Comparison of ENCODE assay signal across 8 mouse cellular contexts in the genomic region with DNA sequence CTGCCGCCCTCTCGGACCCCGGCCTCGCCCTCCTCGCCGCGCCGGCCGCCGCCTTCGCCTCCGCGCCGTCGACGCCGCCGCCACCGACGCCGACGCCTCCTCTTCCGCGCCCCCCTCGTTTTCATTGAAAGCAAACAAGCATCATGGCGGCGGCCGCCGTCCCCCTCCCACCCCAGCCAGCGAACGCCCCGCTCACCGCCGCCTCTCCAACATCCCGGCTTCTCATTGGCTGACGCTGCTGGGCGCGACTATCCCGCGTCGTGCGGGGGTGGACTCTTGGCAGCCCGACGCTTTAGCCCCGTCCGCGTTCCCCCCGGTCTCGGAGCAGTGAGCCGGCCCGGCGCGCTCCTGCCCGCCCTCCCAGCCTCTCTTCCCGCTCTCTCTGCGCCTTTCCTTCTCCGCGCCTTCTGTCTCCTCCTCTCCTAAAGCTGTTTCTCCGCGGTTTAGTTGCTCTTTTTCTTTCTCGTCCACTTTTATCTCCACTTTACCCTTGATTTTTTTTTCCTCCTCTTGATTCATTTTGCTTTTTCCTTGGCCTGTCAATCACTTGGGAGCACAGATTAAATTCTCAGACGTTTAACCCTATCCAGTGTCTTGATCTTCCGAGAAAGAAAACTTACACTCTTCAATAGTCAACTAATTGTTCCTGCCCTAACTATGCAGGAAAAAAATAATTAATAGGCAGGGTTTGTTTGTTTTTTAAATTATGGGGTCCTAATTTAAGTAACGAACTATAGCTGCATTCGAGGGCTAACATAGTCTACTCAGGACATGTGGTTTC. TPM values are rescaled to one million over a fixed set of nuclear protein-coding genes. Genes with fewer than 3 reads are reported as not detected.
DNase-seq lines count a peak whose midpoint lies in the region; ATAC-seq lines count a peak whose summit lies in the region.

A gene (minus strand): TSS at position 169 of the 781 bp plus-strand sequence.

- H3K4me2 ChIP-seq in forebrain, embryonic 14.5 days (ENCODE audit: low read length), result peak within 1 kb of the TSS; percentile 73
- H3K4me2 ChIP-seq in neural tube, embryonic 15.5 days, result peak within 1 kb of the TSS; percentile 73

- H3K27ac ChIP-seq in forebrain, embryonic 14.5 days (ENCODE audit: low read depth, low read length), result peak within 1 kb of the TSS; percentile 93
- peak within 1 kb of the TSS; percentile 95 for H3K27ac ChIP-seq in neural tube, embryonic 15.5 days (replicated peaks)

- peaks cover 3% of the 10 kb centered on the region; the same call in 1 of the 2 replicates for H3K36me3 ChIP-seq in forebrain, embryonic 14.5 days (ENCODE audit: control insufficient read depth, insufficient read depth, low read length)
- no peaks in the 10 kb centered on the region for H3K36me3 ChIP-seq in neural tube, embryonic 15.5 days

- H3K27me3 ChIP-seq in forebrain, embryonic 14.5 days (replicated peaks; ENCODE audit: control insufficient read depth, insufficient read depth, low read length), result no peaks in the 10 kb centered on the region
- no peaks in the 10 kb centered on the region for H3K27me3 ChIP-seq in neural tube, embryonic 15.5 days (replicated peaks)

- H3K4me3 ChIP-seq in forebrain, embryonic 14.5 days (ENCODE audit: low read depth, low read length), result peak within 1 kb of the TSS; percentile 99
- H3K4me3 ChIP-seq in neural tube, embryonic 15.5 days (replicated peaks), result peak within 1 kb of the TSS; percentile 96

- peak; percentile 98 for ATAC-seq in forebrain, embryonic 14.5 days
- peak; percentile 96 for ATAC-seq in neural tube, embryonic 15.5 days (ENCODE audit: low FRiP score)

- intact Hi-C loops in heart, postnatal 14 days (cut with DNase I), result loop anchor here (5.0 kb wide), 2 partner anchors 60 to 135 kb away; a partner anchor contains a TSS

- peaks cover 29% of the 10 kb centered on the region for H3K4me1 ChIP-seq in forebrain, embryonic 14.5 days (ENCODE audit: control insufficient read depth, insufficient read depth, low read length)
- peaks cover 39% of the 10 kb centered on the region for H3K4me1 ChIP-seq in neural tube, embryonic 15.5 days

- WGBS in forebrain, embryonic 14.5 days, result 1% methylated on average over 63 of the region's 65 CpGs
- under 1% methylated on average over 60 of the region's 65 CpGs for WGBS in neural tube, embryonic 15.5 days

- peak; percentile 99 for DNase-seq in ES-CJ7 (ENCODE audit: low read depth, low spot score)
- DNase-seq in cerebellum, adult 11 months, result peak; percentile 97
- peak; percentile 98 for DNase-seq in forebrain, embryonic 14.5 days (ENCODE audit: low spot score)
- DNase-seq in heart, postnatal 14 days, result peak; percentile 98 to 99
- DNase-seq in layer of hippocampus, adult 11-12 months (ENCODE audit: low spot score), result peak; percentile 98
- peak; percentile 98 for DNase-seq in lung, adult 18-20 months
- peak; percentile 98 for DNase-seq in testis, postnatal 14 days (ENCODE audit: low spot score)

- H3K9me3 ChIP-seq in forebrain, embryonic 14.5 days (replicated peaks; ENCODE audit: control insufficient read depth, low read length), result no peaks in the 10 kb centered on the region
- no peaks in the 10 kb centered on the region for H3K9me3 ChIP-seq in neural tube, embryonic 15.5 days (replicated peaks)

- peak within 1 kb of the TSS; percentile 99 for H3K9ac ChIP-seq in forebrain, embryonic 14.5 days (ENCODE audit: low read length)
- H3K9ac ChIP-seq in neural tube, embryonic 15.5 days (replicated peaks), result peak within 1 kb of the TSS; percentile 85

RNA-seq across cellular contexts. Expression of the gene that starts here (rescaled TPM):
- polyA plus RNA-seq in forebrain, embryonic 14.5 days (2014; fragmentation: Nextera tagmentation; extraction: Ambion mirVana), result 56.3 and 58.8 TPM in 2 replicates
- total RNA-seq in heart, postnatal 14 days (2021), result 10 to 100 TPM; 33.1 to 39.6 TPM
- 31.2 and 34.6 TPM in 2 replicates for polyA plus RNA-seq in neural tube, embryonic 15.5 days (2015; fragmentation: Nextera tagmentation; extraction: Ambion mirVana)

Comparison
In these comparisons a context has a peak if more than half of its experiments do, and no peak if none do; other contexts are left out.
1. Peak in every context shown above with its lines: DNase-seq, ATAC-seq, H3K4me3 ChIP-seq and H3K27ac ChIP-seq.